Comparison of ENCODE assay signal across 16 mouse cellular contexts in the genomic region with DNA sequence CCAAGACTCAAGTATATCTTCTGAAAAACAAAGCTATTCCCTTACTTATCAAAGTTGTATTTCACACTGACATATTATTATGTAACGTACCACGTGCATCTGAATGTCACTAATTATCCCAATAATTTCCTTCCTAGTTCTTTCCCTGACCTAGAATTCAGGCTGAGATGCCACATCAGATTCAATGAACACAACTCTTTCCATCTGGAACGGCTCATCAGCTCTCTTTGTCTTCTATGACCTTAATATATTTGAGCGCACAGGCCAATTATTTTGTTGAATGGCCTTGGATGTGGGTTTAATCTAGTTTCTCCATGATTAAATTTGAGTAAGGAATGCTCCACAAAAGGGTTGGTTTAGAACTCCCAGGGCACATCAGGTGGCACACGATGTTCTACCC.
"Had no signal": no experiment of that assay in that cellular context is flagged by ENCODE, and none has a peak within 500 bp of the region (broad histone marks: within the 10 kb centered on the region; RNA-seq: fewer than 3 reads in every experiment).

No protein-coding gene starts in this region.

- H3K27me3 ChIP-seq: neural tube, embryonic 12.5 days; neural tube, embryonic 13.5 days; neural tube, embryonic 15.5 days; stomach, embryonic 15.5 days had no signal

- H3K4me3 ChIP-seq: neural tube, embryonic 12.5 days; neural tube, embryonic 13.5 days; neural tube, embryonic 15.5 days; stomach, embryonic 15.5 days had no signal

- H3K9me3 ChIP-seq: neural tube, embryonic 12.5 days; neural tube, embryonic 13.5 days; neural tube, embryonic 15.5 days; stomach, embryonic 15.5 days had no signal

- H3K27ac ChIP-seq: neural tube, embryonic 12.5 days; neural tube, embryonic 13.5 days; neural tube, embryonic 15.5 days; stomach, embryonic 15.5 days; stomach, postnatal 0 days had no signal

- H3K4me2 ChIP-seq: neural tube, embryonic 12.5 days; neural tube, embryonic 13.5 days; neural tube, embryonic 15.5 days; stomach, embryonic 15.5 days had no signal

- H3K9ac ChIP-seq: neural tube, embryonic 12.5 days; neural tube, embryonic 13.5 days; neural tube, embryonic 15.5 days; stomach, embryonic 15.5 days had no signal

- DNase-seq: right cerebral cortex, adult 18-20 months; right cerebral cortex, postnatal 14 days; right cerebral cortex, postnatal 25 days; right cerebral cortex, postnatal 4 days; spleen, adult 18-20 months; thymus, adult 18-20 months; thymus, adult 2 months; thymus, postnatal 14 days; thymus, postnatal 25 days; thymus, postnatal 36 days; thymus, postnatal 4 days had no signal

- H3K36me3 ChIP-seq: stomach, embryonic 15.5 days had no signal
